Mouse (Mus musculus) left cerebral cortex, postnatal 14 days (tissue): ENCODE measurements around the gene Ccni. TPM values are rescaled to one million over a fixed set of nuclear protein-coding genes. Genes with fewer than 3 reads are reported as not detected.

ENCODE experiments used
- DNase-seq, 2 experiments: peaks; one replicate each; pipeline ENCODE4 v3.0.0; 2021 to 2022; ENCODE audit warnings: low spot score in 2 of 2, mixed read lengths in 1 of 2
- intact Hi-C: fragments of 180-260 bp; cut with DNase I; formaldehyde crosslinking; loops from one replicate; pipeline ENCODE4 v1.15.1; 2025
- total RNA-seq, 2 experiments: library from RNA; stranded (reverse); gene quantifications; 2 replicates each; pipeline ENCODE4 v1.2.3; 2021

Ccni gene
- total RNA-seq, 2 experiments from 2014 or later, result 304 to 308 TPM

GRCm38 (mm10) chr5:93207006-93207348 lies 682 bp upstream of the Ccni start:
- peak; percentile 35 to 41 for DNase-seq

GRCm38 (mm10) chr5:93205371-93206108 lies 755 bp downstream of the Ccni start:
- intact Hi-C loops, result loop anchor here (1.0 to 5.0 kb wide), 2 partner anchors 62 to 117 kb away; partner anchors contain the start of gene Ccng2
- peak; percentile 45 to 51 for DNase-seq

More at GRCm38 (mm10) chr5:93207006-93207348, 682 bp upstream of the Ccni start:
- intact Hi-C loops, result loop anchor here (5.0 kb wide), 1 partner anchor 115 kb away; no protein-coding TSS in a partner anchor

GRCm38 (mm10) chr5:93201181-93201580 lies 5.1 kb downstream of the Ccni start:
- DNase-seq, result no peak
- intact Hi-C loops, result no loop called here

- no peak for DNase-seq
- intact Hi-C loops, result no loop called here
Observed at GRCm38 (mm10) chr5:93198232-93198631, 8.1 kb downstream of the Ccni start.

- no peak for DNase-seq
- intact Hi-C loops, result no loop called here
Observed at GRCm38 (mm10) chr5:93190428-93190827, 15.9 kb downstream of the Ccni start.

GRCm38 (mm10) chr5:93189607-93190006 lies 16.7 kb downstream of the Ccni start:
- intact Hi-C loops, result no loop called here

GRCm38 (mm10) chr5:93184548-93184947 lies 21.7 kb downstream of the Ccni start:
- no peak for DNase-seq
- intact Hi-C loops, result no loop called here

More at GRCm38 (mm10) chr5:93189607-93190006, 16.7 kb downstream of the Ccni start:
- no peak for DNase-seq

GRCm38 (mm10) chr5:93183311-93183710 lies 23.0 kb downstream of the Ccni start:
- no peak for DNase-seq
- intact Hi-C loops, result no loop called here

- intact Hi-C loops, result loop anchor here (1.0 kb wide), 1 partner anchor 88 kb away; no protein-coding TSS in a partner anchor
Observed at GRCm38 (mm10) chr5:93180252-93180651, 26.0 kb downstream of the Ccni start.

GRCm38 (mm10) chr5:93178616-93179015 lies 27.7 kb downstream of the Ccni start:
- intact Hi-C loops, result no loop called here
- peak in 1 of 2 experiments; percentile 47 for DNase-seq

More at GRCm38 (mm10) chr5:93180252-93180651, 26.0 kb downstream of the Ccni start:
- peak in 1 of 2 experiments; percentile 31 for DNase-seq

- intact Hi-C loops, result no loop called here
- DNase-seq, result no peak
Observed at GRCm38 (mm10) chr5:93174675-93175074, 31.6 kb downstream of the Ccni start.

GRCm38 (mm10) chr5:93172536-93172935 lies 33.8 kb downstream of the Ccni start:
- DNase-seq, result no peak
- intact Hi-C loops, result no loop called here

- intact Hi-C loops, result no loop called here
- DNase-seq, result no peak
Observed at GRCm38 (mm10) chr5:93171420-93171819, 34.9 kb downstream of the Ccni start.

GRCm38 (mm10) chr5:93168654-93169053 lies 37.6 kb downstream of the Ccni start:
- intact Hi-C loops, result loop anchor here (10.0 kb wide), 1 partner anchor 484 kb away; the partner anchor contains the start of gene Shroom3
- DNase-seq, result no peak

- intact Hi-C loops, result loop anchor here (10.0 kb wide), 1 partner anchor 483 kb away; the partner anchor contains the start of gene Shroom3
- peak in 1 of 2 experiments; percentile 51 for DNase-seq
Observed at GRCm38 (mm10) chr5:93167919-93168516, 38.3 kb downstream of the Ccni start.

GRCm38 (mm10) chr5:93163541-93163940 lies 42.8 kb downstream of the Ccni start:
- intact Hi-C loops, result loop anchor here (5.0 to 10.0 kb wide), 4 partner anchors 71 to 479 kb away; partner anchors contain the start of genes Sept11 and Shroom3
- DNase-seq, result peak; percentile 68 to 77

- intact Hi-C loops, result no loop called here
- no peak for DNase-seq
Observed at GRCm38 (mm10) chr5:93154401-93154800, 51.9 kb downstream of the Ccni start.

- intact Hi-C loops, result no loop called here
- DNase-seq, result no peak
Observed at GRCm38 (mm10) chr5:93152451-93152850, 53.8 kb downstream of the Ccni start.

- intact Hi-C loops, result no loop called here
- no peak for DNase-seq
Observed at GRCm38 (mm10) chr5:93151985-93152384, 54.3 kb downstream of the Ccni start.

GRCm38 (mm10) chr5:93149969-93150777 lies 56.1 kb downstream of the Ccni start:
- intact Hi-C loops, result no loop called here
- DNase-seq, result no peak
